ENCODE assay signal across 31 mouse cellular contexts in genomic region chr16:60070457-60071112, GRCm38 (mm10).
A peak's percentile ranks its signal among the peaks of the same experiment; 100 is the strongest.
DNase-seq lines count a peak whose midpoint lies in the region; ATAC-seq and TF ChIP-seq lines count a peak whose summit lies in the region.
"Had no signal": no experiment of that assay in that cellular context is flagged by ENCODE, and none has a peak within 500 bp of the region (broad histone marks: within the 10 kb centered on the region; RNA-seq: fewer than 3 reads in every experiment).

No protein-coding gene starts in this region.

- ATAC-seq in forebrain, postnatal 0 days, result peak; percentile 45; the same call in 1 of the 2 replicates
- ATAC-seq in forebrain, embryonic 14.5 days, result no peak
- no peak for ATAC-seq in intestine, embryonic 15.5 days
- ATAC-seq: forebrain, embryonic 13.5 days; hindbrain, embryonic 16.5 days; midbrain, embryonic 15.5 days; Patski had no signal

- H3K9ac ChIP-seq in forebrain, postnatal 0 days, result no peak overlapping the region
- no peak overlapping the region for H3K9ac ChIP-seq in forebrain, embryonic 14.5 days (ENCODE audit: low read length)
- H3K9ac ChIP-seq in intestine, embryonic 15.5 days, result no peak overlapping the region
- H3K9ac ChIP-seq: forebrain, embryonic 13.5 days; heart, embryonic 15.5 days; limb, embryonic 12.5 days; lung, embryonic 15.5 days; midbrain, embryonic 15.5 days; neural tube, embryonic 12.5 days had no signal

- H3K9me3 ChIP-seq in forebrain, postnatal 0 days (ENCODE audit: low read length), result no peaks in the 10 kb centered on the region
- H3K9me3 ChIP-seq in forebrain, embryonic 14.5 days (replicated peaks; ENCODE audit: control insufficient read depth, low read length), result no peaks in the 10 kb centered on the region
- H3K9me3 ChIP-seq in intestine, embryonic 15.5 days, result no peaks in the 10 kb centered on the region
- H3K9me3 ChIP-seq: forebrain, embryonic 13.5 days; G1E; heart, embryonic 15.5 days; limb, embryonic 12.5 days; lung, embryonic 15.5 days; midbrain, embryonic 10.5 days; midbrain, embryonic 15.5 days; neural tube, embryonic 12.5 days had no signal

- no peak overlapping the region for H3K27ac ChIP-seq in forebrain, postnatal 0 days (ENCODE audit: low read depth, low read length)
- no peak overlapping the region for H3K27ac ChIP-seq in forebrain, embryonic 14.5 days (ENCODE audit: low read depth, low read length)
- no peak overlapping the region for H3K27ac ChIP-seq in left cerebral cortex, adult 2 months
- H3K27ac ChIP-seq in intestine, embryonic 15.5 days, result no peak overlapping the region
- H3K27ac ChIP-seq: forebrain, embryonic 13.5 days; heart, embryonic 15.5 days; limb, embryonic 12.5 days; lung, embryonic 15.5 days; midbrain, embryonic 10.5 days; midbrain, embryonic 15.5 days; neural tube, embryonic 12.5 days; stomach, postnatal 0 days had no signal

- no peak overlapping the region for H3K4me2 ChIP-seq in forebrain, postnatal 0 days (ENCODE audit: low read depth)
- no peak overlapping the region for H3K4me2 ChIP-seq in forebrain, embryonic 14.5 days (ENCODE audit: low read length)
- no peak overlapping the region for H3K4me2 ChIP-seq in intestine, embryonic 15.5 days (replicated peaks)
- H3K4me2 ChIP-seq: forebrain, embryonic 13.5 days; heart, embryonic 15.5 days; limb, embryonic 12.5 days; liver, embryonic 11.5 days; lung, embryonic 15.5 days; midbrain, embryonic 15.5 days; neural tube, embryonic 12.5 days had no signal

- H3K36me3 ChIP-seq in forebrain, postnatal 0 days (ENCODE audit: insufficient read depth), result no peaks in the 10 kb centered on the region
- H3K36me3 ChIP-seq in forebrain, embryonic 14.5 days (ENCODE audit: control insufficient read depth, insufficient read depth, low read length), result no peaks in the 10 kb centered on the region
- no peaks in the 10 kb centered on the region for H3K36me3 ChIP-seq in intestine, embryonic 15.5 days
- H3K36me3 ChIP-seq: G1E; heart, embryonic 15.5 days; limb, embryonic 12.5 days; lung, embryonic 15.5 days; midbrain, embryonic 10.5 days; midbrain, embryonic 15.5 days; neural tube, embryonic 12.5 days had no signal

- no peak overlapping the region for H3K4me3 ChIP-seq in forebrain, postnatal 0 days (ENCODE audit: low read depth, low read length)
- H3K4me3 ChIP-seq in forebrain, embryonic 14.5 days (ENCODE audit: low read depth, low read length), result no peak overlapping the region
- H3K4me3 ChIP-seq in left cerebral cortex, adult 2 months, result peak overlapping the region; percentile 17
- H3K4me3 ChIP-seq in intestine, embryonic 15.5 days (replicated peaks), result no peak overlapping the region
- H3K4me3 ChIP-seq: forebrain, embryonic 13.5 days; heart, embryonic 15.5 days; limb, embryonic 12.5 days; lung, embryonic 15.5 days; midbrain, embryonic 10.5 days; midbrain, embryonic 15.5 days; myocyte; neural tube, embryonic 12.5 days had no signal

- peak; percentile 17 for DNase-seq in forebrain, postnatal 0 days
- DNase-seq in forebrain, embryonic 14.5 days (ENCODE audit: low spot score), result no peak
- no peak for DNase-seq in left cerebral cortex, adult 2 months (ENCODE audit: extremely low spot score in 1 of 2, low spot score in 2 of 2)
- no peak for DNase-seq in left cerebral cortex, postnatal 10 days (ENCODE audit: extremely low spot score in 1 of 2, low spot score in 2 of 2)
- DNase-seq in right cerebral cortex, postnatal 25 days, result peak; percentile 25
- DNase-seq in right cerebral cortex, postnatal 10 days (ENCODE audit: low spot score in 2 of 2), result no peak
- no peak for DNase-seq in liver
- DNase-seq: adrenal gland, postnatal 25 days; cerebellum, adult 2 months; cerebellum, postnatal 14 days; gastrocnemius, postnatal 14 days; kidney, adult 2 months; kidney, postnatal 36 days; layer of hippocampus, postnatal 36 days; right cerebral cortex, postnatal 14 days; thymus, postnatal 4 days had no signal

- 0 out of 2 replicates have a peak, but pooled peaks have one; percentile 14 for TF ChIP-seq CTCF in forebrain, postnatal 0 days (IDR thresholded peaks at IDR 0.05; ENCODE audit: low read depth)
- TF ChIP-seq CTCF in left cerebral cortex, adult 2 months (IDR thresholded peaks at IDR 0.05), result peak; percentile 31

- no peaks in the 10 kb centered on the region for H3K27me3 ChIP-seq in forebrain, postnatal 0 days (ENCODE audit: insufficient read depth, low read length)
- H3K27me3 ChIP-seq in forebrain, embryonic 14.5 days (replicated peaks; ENCODE audit: control insufficient read depth, insufficient read depth, low read length), result no peaks in the 10 kb centered on the region
- no peaks in the 10 kb centered on the region for H3K27me3 ChIP-seq in intestine, embryonic 15.5 days (replicated peaks)
- H3K27me3 ChIP-seq: CH12.LX; forebrain, embryonic 13.5 days; heart, embryonic 15.5 days; limb, embryonic 12.5 days; lung, embryonic 15.5 days; midbrain, embryonic 15.5 days; neural tube, embryonic 12.5 days; Patski had no signal

- no peaks in the 10 kb centered on the region for H3K4me1 ChIP-seq in forebrain, postnatal 0 days (ENCODE audit: insufficient read depth)
- H3K4me1 ChIP-seq in forebrain, embryonic 14.5 days (ENCODE audit: control insufficient read depth, insufficient read depth, low read length), result no peaks in the 10 kb centered on the region
- no peaks in the 10 kb centered on the region for H3K4me1 ChIP-seq in intestine, embryonic 15.5 days (replicated peaks)
- H3K4me1 ChIP-seq: forebrain, embryonic 13.5 days; heart, embryonic 15.5 days; limb, embryonic 12.5 days; lung, embryonic 15.5 days; midbrain, embryonic 10.5 days; midbrain, embryonic 15.5 days; neural tube, embryonic 12.5 days had no signal

- intact Hi-C loops in left cerebral cortex, adult 2 months (cut with DNase I), result loop anchor here (5.0 to 10.0 kb wide), 2 partner anchors 386 to 467 kb away; no protein-coding TSS in a partner anchor
- intact Hi-C loops in left cerebral cortex, postnatal 10 days (cut with DNase I), result no loop called here

- 69% methylated on average over 10 of the region's 10 CpGs for WGBS in forebrain, postnatal 0 days
- 80% methylated on average over 10 of the region's 10 CpGs for WGBS in forebrain, embryonic 14.5 days
- 84% methylated on average over 10 of the region's 10 CpGs for WGBS in intestine, embryonic 15.5 days

Comparison
In these comparisons a context has a peak if more than half of its experiments do, and no peak if none do; other contexts are left out.
1. DNase-seq: peak in forebrain, postnatal 0 days (single experiment) and right cerebral cortex, postnatal 25 days (single experiment); none in forebrain, embryonic 14.5 days (single experiment), left cerebral cortex, adult 2 months (0 of 2), left cerebral cortex, postnatal 10 days (0 of 2), right cerebral cortex, postnatal 10 days (0 of 2) and liver (single experiment).